Mouse (Mus musculus) lung, adult 2 months (tissue): Measurements from ENCODE around the gene Proca1.

Source experiments
- CTCF ChIP-seq: fragments of 200-500 bp; IDR thresholded peaks from 2 replicates; pipeline ENCODE4 v1.5.1; 2011; ENCODE audit warnings: mild to moderate bottlenecking, low read length, control low read depth; ENCODE audit not compliant: insufficient read depth
- POLR2A ChIP-seq: fragments of 200-500 bp; IDR thresholded peaks from 2 replicates; pipeline ENCODE4 v1.6.1; 2011; ENCODE audit warnings: low read depth, mild to moderate bottlenecking, control low read depth, low read length, borderline replicate concordance; ENCODE audit errors: extremely low read depth

DNA sequence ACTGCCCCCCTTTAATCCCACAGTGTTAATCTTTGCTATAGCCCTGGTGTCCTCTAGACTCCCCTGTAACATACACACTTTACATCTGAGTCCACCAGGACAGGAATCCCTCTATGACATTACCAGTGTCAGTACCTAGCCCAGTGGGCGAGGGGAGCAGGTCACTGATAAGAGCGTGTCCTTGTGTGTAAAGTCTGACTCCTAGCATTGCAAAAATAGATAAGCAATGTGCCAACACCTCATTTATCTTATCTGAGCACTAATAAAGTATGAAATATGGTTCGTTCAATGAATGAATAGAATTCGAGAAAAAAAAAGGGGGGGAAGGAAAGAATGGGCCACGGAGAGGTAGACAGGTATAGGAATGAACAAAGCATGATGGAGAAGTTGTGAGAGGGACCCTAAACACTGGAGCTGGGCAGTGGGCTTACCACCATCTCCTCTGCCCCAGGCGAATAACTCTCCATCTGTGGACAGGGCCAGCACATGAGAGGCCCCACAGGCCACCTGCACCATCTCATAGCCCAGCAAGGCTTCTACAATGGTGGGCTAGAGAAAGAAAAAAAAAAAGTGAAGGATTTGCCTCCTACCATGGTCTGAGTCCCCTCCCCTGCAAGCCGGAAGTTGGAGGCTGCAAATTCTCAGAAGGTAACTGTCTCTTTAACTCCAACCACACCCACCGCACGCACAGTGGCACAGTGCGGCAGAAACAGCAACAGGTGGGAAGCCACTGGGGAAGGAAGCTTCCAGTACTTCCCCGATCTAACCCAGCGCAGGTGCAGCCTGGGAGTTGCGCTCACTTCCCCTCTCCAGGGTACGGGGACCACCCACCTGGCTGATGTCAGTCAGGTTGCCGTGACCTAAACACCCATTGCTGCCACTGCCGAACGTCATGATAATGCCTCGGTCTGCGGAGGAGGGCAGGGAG is 24.4 kb upstream of the Proca1 start:
- TF ChIP-seq POLR2A (no peak), CTCF (no peak)
